Mouse (Mus musculus) layer of hippocampus, postnatal 36 days (tissue): ENCODE results near the gene Slc2a1. TPM values are rescaled to one million over a fixed set of nuclear protein-coding genes. Genes with fewer than 3 reads are reported as not detected.

Source experiments
- DNase-seq, 2 experiments: peaks; one replicate each; pipeline ENCODE4 v3.0.0; 2022
- microRNA-seq, 2 experiments: library from miRNA; unstranded; fragments of <30 nt; microRNA quantifications; one replicate each; pipeline ENCODE4 v1.2.0; 2021
- total RNA-seq, 2 experiments: library from RNA; stranded (reverse); gene quantifications; 2 replicates each; pipeline ENCODE4 v1.2.3; 2021

Gene Slc2a1
- total RNA-seq, 2 experiments from 2014 or later, result 76.1 to 104 TPM

- no peak for DNase-seq
These were observed 71.7 kb downstream of the Slc2a1 start for GRCm38 (mm10) chr4:119180133-119180707.

- DNase-seq, result no peak
These were observed 72.9 kb downstream of the Slc2a1 start for GRCm38 (mm10) chr4:119181456-119181855.

DNA sequence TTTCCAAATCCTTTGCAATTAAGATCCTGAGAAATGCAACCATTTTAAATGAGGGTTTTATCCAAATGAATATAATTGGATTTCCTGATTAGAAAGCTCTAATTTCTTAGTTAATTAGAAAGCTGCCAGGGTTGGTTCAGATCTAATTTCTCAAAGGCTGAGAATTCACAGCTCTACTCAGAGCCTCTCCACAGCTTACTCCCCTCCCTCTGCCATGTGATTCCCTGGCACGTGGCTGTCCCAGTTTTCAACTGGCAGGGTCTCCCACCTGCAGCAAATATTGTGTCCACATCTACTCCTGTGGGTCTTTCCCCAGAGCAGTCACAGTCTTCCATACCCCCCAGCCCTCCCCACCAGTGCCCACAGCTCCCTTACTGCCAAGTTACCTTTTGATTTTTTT lies 75.0 kb downstream of the Slc2a1 start:
- DNase-seq, result no peak

GRCm38 (mm10) chr4:119185771-119186170 lies 77.3 kb downstream of the Slc2a1 start:
- DNase-seq, result no peak

Small RNA genes lying within 50 kb of the gene (microRNA-seq; reads per million reads assigned to microRNA genes)
- gene Mir1957a, result 0 reads per million in 2 experiments

Other genes with a start within 250 kb of the Slc2a1 start
- gene Olfr1331, start 244.1 kb upstream of the Slc2a1 start, total RNA-seq, result not detected
- gene Olfr1330, start 220.1 kb upstream of the Slc2a1 start, total RNA-seq, result not detected
- not detected for gene Olfr1329, start 191.2 kb upstream of the Slc2a1 start, total RNA-seq
- gene Olfr1328, start 170.1 kb upstream of the Slc2a1 start, total RNA-seq, result not detected
- gene Lao1, start 147.1 kb upstream of the Slc2a1 start, total RNA-seq, result under 1 TPM; 0.15 to 0.88 TPM
- 1 to 10 TPM; 6.7 to 8.2 TPM for gene Zfp691, start 65.5 kb downstream of the Slc2a1 start, total RNA-seq
- under 1 TPM; 0.28 to 0.32 TPM for gene Ermap, start 81.3 kb downstream of the Slc2a1 start, total RNA-seq
- 10 to 100 TPM; 16.3 to 19.8 TPM for gene Svbp, start 86.6 kb downstream of the Slc2a1 start, total RNA-seq
- gene Tmem269, start 109.5 kb downstream of the Slc2a1 start, total RNA-seq, result 1 to 10 TPM in 1 of 2 experiments, under 1 TPM in 1; 0.56 to 1.1 TPM
- 10 to 100 TPM; 35.0 TPM for gene AU022252, start 124.0 kb downstream of the Slc2a1 start, total RNA-seq
- 10 to 100 TPM in 1 of 2 experiments, 1 to 10 TPM in 1; 9.2 to 11.9 TPM for gene P3h1, start 124.2 kb downstream of the Slc2a1 start, total RNA-seq
- under 1 TPM; 0.20 to 0.42 TPM for gene Cldn19, start 146.7 kb downstream of the Slc2a1 start, total RNA-seq
- 100 to 1,000 TPM; 275 to 279 TPM for gene Ybx1, start 185.9 kb downstream of the Slc2a1 start, total RNA-seq
- gene Ppih, start 211.8 kb downstream of the Slc2a1 start, total RNA-seq, result 10 to 100 TPM; 17.5 to 20.6 TPM